Mouse (Mus musculus) MEL (cell line): ENCODE data around the gene Bin2. TPM values are rescaled to one million over a fixed set of nuclear protein-coding genes. Genes with fewer than 3 reads are reported as not detected.
A peak's percentile ranks its signal among the peaks of the same experiment; 100 is the strongest.

Source experiments
- DNase-seq: peaks from one replicate; pipeline ENCODE4 v3.0.0; 2011; ENCODE audit warnings: low read depth, low spot score
- H3K27ac ChIP-seq: 2 replicates; pipeline ENCODE4 v1.5.1; 2012; ENCODE audit warnings: low read depth, mild to moderate bottlenecking, control low read depth, low read length, moderate library complexity; ENCODE audit not compliant: control insufficient read depth
- H3K27me3 ChIP-seq, 2 experiments: fragments of 150-350 bp in 1 of 2; sonication (generic) in 1 of 2; 2 replicates each; pipeline ENCODE4 v1.6.1; 2012; ENCODE audit warnings: low read length in 2 of 2, mild to moderate bottlenecking in 2 of 2, improper control_type of control experiment in 1 of 2, moderate library complexity in 1 of 2; ENCODE audit not compliant: insufficient read depth in 2 of 2, control insufficient read depth in 1 of 2
- H3K36me3 ChIP-seq, 2 experiments: 2 replicates each; pipeline ENCODE4 v1.6.1; 2012 to 2014; ENCODE audit warnings: low read length in 2 of 2, improper control_type of control experiment in 1 of 2, inconsistent platforms in 1 of 2, mild to moderate bottlenecking in 1 of 2; ENCODE audit not compliant: insufficient read depth in 2 of 2, control insufficient read depth in 1 of 2
- H3K4me1 ChIP-seq, 2 experiments: fragments of 150-350 bp in 1 of 2; sonication (generic) in 1 of 2; 2 replicates each; pipeline ENCODE4 v1.6.1; 2012; ENCODE audit warnings: low read length in 2 of 2, improper control_type of control experiment in 1 of 2, mild to moderate bottlenecking in 1 of 2; ENCODE audit not compliant: insufficient read depth in 2 of 2, control insufficient read depth in 1 of 2
- H3K4me3 ChIP-seq, 2 experiments: fragments of 150-350 bp in 1 of 2; sonication (generic) in 1 of 2; 2 replicates each; pipeline ENCODE4 v1.5.1; 2012; ENCODE audit warnings: low read depth in 2 of 2, low read length in 2 of 2, mild to moderate bottlenecking in 2 of 2, moderate library complexity in 2 of 2, control low read depth in 1 of 2, improper control_type of control experiment in 1 of 2; ENCODE audit not compliant: control insufficient read depth in 1 of 2, insufficient read depth in 1 of 2
- H3K79me2 ChIP-seq: 2 replicates; pipeline ENCODE4 v1.6.1; 2012; ENCODE audit warnings: mild to moderate bottlenecking, low read length, moderate library complexity; ENCODE audit not compliant: control insufficient read depth, poor library complexity, insufficient read depth
- H3K9ac ChIP-seq: 2 replicates; pipeline ENCODE4 v1.6.1; 2012; ENCODE audit warnings: low read depth, mild to moderate bottlenecking, control low read depth, low read length, moderate library complexity; ENCODE audit not compliant: control insufficient read depth, poor library complexity, severe bottlenecking
- H3K9me3 ChIP-seq: fragments of 150-350 bp; sonication (generic); replicated peaks from 2 replicates; pipeline ENCODE4 v1.6.1; 2012; ENCODE audit warnings: mild to moderate bottlenecking, low read length, improper control_type of control experiment, moderate library complexity; ENCODE audit not compliant: insufficient read depth
- CTCF ChIP-seq, 3 experiments: IDR thresholded peaks in 2 of 3; conservative IDR thresholded peaks in 1 of 3; 2 replicates each; pipeline ENCODE4 v1.5.1; 2011 to 2012; ENCODE audit warnings: low read length in 3 of 3, low read depth in 2 of 3, mild to moderate bottlenecking in 2 of 3, improper control_type of control experiment in 1 of 3, inconsistent platforms in 1 of 3, mixed read lengths in 1 of 3, moderate library complexity in 1 of 3; ENCODE audit not compliant: control insufficient read depth in 1 of 3, insufficient read depth in 1 of 3, poor library complexity in 1 of 3, severe bottlenecking in 1 of 3
- E2F4 ChIP-seq: IDR thresholded peaks from 2 replicates; pipeline ENCODE4 v1.6.1; 2011; ENCODE audit warnings: low read depth, low read length, improper control_type of control experiment, borderline replicate concordance
- ETS1 ChIP-seq: IDR thresholded peaks from 2 replicates; pipeline ENCODE4 v1.6.1; 2012; ENCODE audit warnings: low read depth, mild to moderate bottlenecking, inconsistent platforms, low read length, improper control_type of control experiment, moderate library complexity
- MAFK ChIP-seq: IDR thresholded peaks from 2 replicates; pipeline ENCODE4 v1.6.1; 2011; ENCODE audit warnings: low read depth, mild to moderate bottlenecking, low read length, improper control_type of control experiment, borderline replicate concordance
- MAZ ChIP-seq: IDR thresholded peaks from 2 replicates; pipeline ENCODE4 v1.6.1; 2012; ENCODE audit warnings: low read depth, mild to moderate bottlenecking, inconsistent platforms, low read length, improper control_type of control experiment
- MXI1 ChIP-seq: IDR thresholded peaks from 2 replicates; pipeline ENCODE4 v1.6.1; 2011; ENCODE audit warnings: mild to moderate bottlenecking, low read depth, low read length, improper control_type of control experiment
- MYB ChIP-seq: IDR thresholded peaks from 2 replicates; pipeline ENCODE4 v1.6.1; 2011; ENCODE audit warnings: mild to moderate bottlenecking, low read depth, low read length, improper control_type of control experiment
- NRF1 ChIP-seq: IDR thresholded peaks from 2 replicates; pipeline ENCODE4 v1.6.1; 2014; ENCODE audit warnings: low read depth, mild to moderate bottlenecking, inconsistent platforms, low read length, improper control_type of control experiment, moderate library complexity; ENCODE audit not compliant: poor library complexity, insufficient read depth, severe bottlenecking
- POLR2A ChIP-seq, 2 experiments: IDR thresholded peaks; 2 replicates each; pipeline ENCODE4 v1.6.1; 2011 to 2012; ENCODE audit warnings: low read length in 2 of 2, mild to moderate bottlenecking in 2 of 2, control low read depth in 1 of 2, improper control_type of control experiment in 1 of 2, low read depth in 1 of 2, moderate library complexity in 1 of 2; ENCODE audit not compliant: control insufficient read depth in 1 of 2, insufficient read depth in 1 of 2, poor library complexity in 1 of 2
- RAD21 ChIP-seq: IDR thresholded peaks from 2 replicates; pipeline ENCODE4 v1.6.1; 2011; ENCODE audit warnings: mild to moderate bottlenecking, low read depth, low read length, improper control_type of control experiment
- RCOR1 ChIP-seq: IDR thresholded peaks from 2 replicates; pipeline ENCODE4 v1.6.1; 2012; ENCODE audit warnings: low read depth, mild to moderate bottlenecking, inconsistent platforms, low read length, improper control_type of control experiment
- SIN3A ChIP-seq: IDR thresholded peaks from 2 replicates; pipeline ENCODE4 v1.6.1; 2012; ENCODE audit warnings: low read length, improper control_type of control experiment, inconsistent platforms
- SMC3 ChIP-seq: IDR thresholded peaks from 2 replicates; pipeline ENCODE4 v1.6.1; 2011; ENCODE audit warnings: low read depth, low read length, improper control_type of control experiment
- TCF12 ChIP-seq: IDR thresholded peaks from 2 replicates; pipeline ENCODE4 v1.6.1; 2014; ENCODE audit warnings: low read depth, mild to moderate bottlenecking, inconsistent platforms, low read length, improper control_type of control experiment, moderate library complexity
- UBTF ChIP-seq: IDR thresholded peaks from 2 replicates; pipeline ENCODE4 v1.6.1; 2012; ENCODE audit warnings: low read depth, mild to moderate bottlenecking, inconsistent platforms, low read length, improper control_type of control experiment, moderate library complexity, borderline replicate concordance; ENCODE audit not compliant: insufficient read depth
- USF1 ChIP-seq: IDR thresholded peaks from 2 replicates; pipeline ENCODE4 v1.6.1; 2014; ENCODE audit warnings: low read depth, mild to moderate bottlenecking, inconsistent platforms, low read length, improper control_type of control experiment, moderate library complexity
- USF2 ChIP-seq, 2 experiments: IDR thresholded peaks; 2 replicates each; pipeline ENCODE4 v1.6.1; 2011 to 2012; ENCODE audit warnings: improper control_type of control experiment in 2 of 2, low read length in 2 of 2, borderline replicate concordance in 1 of 2, inconsistent platforms in 1 of 2, low read depth in 1 of 2, mild to moderate bottlenecking in 1 of 2; ENCODE audit not compliant: insufficient read depth in 1 of 2
- ZC3H11A ChIP-seq: IDR thresholded peaks from 2 replicates; pipeline ENCODE4 v1.6.1; 2012; ENCODE audit warnings: low read depth, mild to moderate bottlenecking, inconsistent platforms, low read length, improper control_type of control experiment
- ZKSCAN1 ChIP-seq: IDR thresholded peaks from 2 replicates; pipeline ENCODE4 v1.6.1; 2012; ENCODE audit warnings: low read depth, mild to moderate bottlenecking, inconsistent platforms, low read length, improper control_type of control experiment, moderate library complexity
- ZMIZ1 ChIP-seq: IDR thresholded peaks from 2 replicates; pipeline ENCODE4 v1.6.1; 2012; ENCODE audit warnings: low read depth, mild to moderate bottlenecking, inconsistent platforms, low read length, improper control_type of control experiment, moderate library complexity
- polyA plus RNA-seq, 2 experiments: library from polyadenylated mRNA; stranded (reverse) in 1 of 2; unstranded in 1 of 2; fragments of >175 nt in 1 of 2; fragments of >200 nt in 1 of 2; gene quantifications; 2 replicates each; pipeline versions ENCODE4 v1.2.1 to v1.2.4; 2012; ENCODE audit warnings: low replicate concordance in 2 of 2, low read depth in 1 of 2; ENCODE audit not compliant: insufficient read length in 2 of 2, insufficient read depth in 1 of 2, missing spikeins in 1 of 2
- total RNA-seq: library from RNA; depleted of rRNA; stranded (reverse); fragments of 300-350 nt; gene quantifications from 2 replicates; pipeline ENCODE4 v1.2.3, GENCODE M21; 2012

Gene Bin2
- total and polyA plus RNA-seq, 3 experiments, result 79.9 to 128 (median 106) TPM

DNA sequence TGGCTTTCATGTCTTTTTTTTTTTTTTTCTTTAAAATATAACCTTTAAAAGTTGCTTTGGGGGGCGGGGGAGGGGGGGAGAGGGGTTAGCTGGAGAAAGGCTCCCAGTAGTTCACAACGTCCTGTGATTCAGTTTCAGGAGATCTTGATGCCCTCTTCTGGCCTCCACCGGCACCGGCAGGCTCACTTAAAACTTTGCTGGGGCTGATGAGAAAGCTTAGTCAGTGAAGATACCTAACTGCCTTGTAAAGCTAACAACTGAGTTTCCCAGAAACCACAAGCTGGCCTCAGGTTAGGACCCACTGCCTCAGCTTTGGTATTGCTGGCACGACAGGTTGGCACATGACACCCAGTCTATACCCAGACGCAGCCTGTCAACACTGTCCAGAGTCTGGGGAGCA, 31.7 kb downstream of the Bin2 start:
- 0 out of 4 replicates have a peak, but pooled peaks cover 0 to 2% of the 10 kb centered on the region in 2 experiments for H3K27me3 ChIP-seq
- no peaks in the 10 kb centered on the region; the same call in 1 of the 2 replicates for H3K79me2 ChIP-seq
- TF ChIP-seq MAZ (no peak), ZC3H11A (peak; percentile 40), ZMIZ1 (no peak), CTCF (IDR thresholded peaks at IDR 0.05 in 2 of 3, conservative IDR thresholded peaks at IDR 0.05 in 1 of 3; ENCODE audit: control insufficient read depth in 1 of 3, insufficient read depth in 1 of 3, low read depth in 2 of 3, low read length in 3 of 3, poor library complexity in 1 of 3, severe bottlenecking in 1 of 3) (peak; percentile 46 to 68 (median 58); a peak in 5 of 6 replicates), SMC3 (peak; percentile 67), MYB (no peak), UBTF (no peak), POLR2A (IDR thresholded peaks at IDR 0.05; ENCODE audit: control insufficient read depth in 1 of 2, insufficient read depth in 1 of 2, low read depth in 1 of 2, low read length in 2 of 2, poor library complexity in 1 of 2) (no peak), MAFK (no peak), ZKSCAN1 (no peak), ETS1 (no peak), E2F4 (no peak), USF2 (IDR thresholded peaks at IDR 0.05; ENCODE audit: borderline replicate concordance in 1 of 2, insufficient read depth in 1 of 2, low read depth in 1 of 2, low read length in 2 of 2) (no peak), NRF1 (no peak), USF1 (no peak), TCF12 (0 out of 2 replicates have a peak, but pooled peaks have one; percentile 5), SIN3A (no peak; the same call in 1 of the 2 replicates), MXI1 (no peak), RAD21 (peak; percentile 34), RCOR1 (no peak)
- TF ChIP-seq, all 39 proteins: peak for 5
- DNase-seq, result peak; percentile 76
- H3K9ac ChIP-seq, result no peak overlapping the region
- no peak overlapping the region for H3K27ac ChIP-seq
- H3K4me3 ChIP-seq, result peak overlapping the region in 1 of 2 experiments; percentile 72; a peak in 3 of 4 replicates
- peaks cover 3 to 9% of the 10 kb centered on the region in 2 experiments; a peak in 3 of 4 replicates for H3K36me3 ChIP-seq
- peaks cover 2 to 18% of the 10 kb centered on the region in 2 experiments for H3K4me1 ChIP-seq
- H3K9me3 ChIP-seq, result no peaks in the 10 kb centered on the region
